Mouse (Mus musculus) c-Kit-positive CD71-positive TER-119-positive erythroid progenitor cells, embryonic 14.5 days (primary cell): ENCODE measurements around the gene Vmn1r129.
"Not testable (repeated sequence)": the region's sequence is repeated elsewhere in the genome, so short reads cannot be mapped to it uniquely, and the experiment has no call there.

Experiments
- DNase-seq: peaks from one replicate; pipeline ENCODE4 v3.0.0-alpha.2; 2013; ENCODE audit warnings: low spot score

Vmn1r129 gene

GRCm38 (mm10) chr7:21361191-21361590, at the start of gene Vmn1r129:
Gene Vmn1r129, minus strand, starts transcription at chr7:21361291.
- DNase-seq: not testable (repeated sequence)

- DNase-seq: not testable (repeated sequence)
Measured at GRCm38 (mm10) chr7:21349073-21349472, 12.0 kb downstream of the Vmn1r129 start, which contains the start of gene Vmn1r128. Gene Vmn1r128, plus strand, starts transcription at chr7:21349373.

GRCm38 (mm10) chr7:21319761-21320160, 41.3 kb downstream of the Vmn1r129 start, which contains the start of gene Vmn1r127:
Gene Vmn1r127, minus strand, starts transcription at chr7:21319861.
- DNase-seq: not testable (repeated sequence)
